Mouse (Mus musculus) cerebellum, postnatal 25 days (tissue): Measurements from ENCODE around the gene Nrxn2.

Source experiments
- DNase-seq, 2 experiments: peaks; one replicate each; pipeline ENCODE4 v3.0.0; 2021; ENCODE audit warnings: mixed read lengths in 2 of 2

The Nrxn2 gene

DNA sequence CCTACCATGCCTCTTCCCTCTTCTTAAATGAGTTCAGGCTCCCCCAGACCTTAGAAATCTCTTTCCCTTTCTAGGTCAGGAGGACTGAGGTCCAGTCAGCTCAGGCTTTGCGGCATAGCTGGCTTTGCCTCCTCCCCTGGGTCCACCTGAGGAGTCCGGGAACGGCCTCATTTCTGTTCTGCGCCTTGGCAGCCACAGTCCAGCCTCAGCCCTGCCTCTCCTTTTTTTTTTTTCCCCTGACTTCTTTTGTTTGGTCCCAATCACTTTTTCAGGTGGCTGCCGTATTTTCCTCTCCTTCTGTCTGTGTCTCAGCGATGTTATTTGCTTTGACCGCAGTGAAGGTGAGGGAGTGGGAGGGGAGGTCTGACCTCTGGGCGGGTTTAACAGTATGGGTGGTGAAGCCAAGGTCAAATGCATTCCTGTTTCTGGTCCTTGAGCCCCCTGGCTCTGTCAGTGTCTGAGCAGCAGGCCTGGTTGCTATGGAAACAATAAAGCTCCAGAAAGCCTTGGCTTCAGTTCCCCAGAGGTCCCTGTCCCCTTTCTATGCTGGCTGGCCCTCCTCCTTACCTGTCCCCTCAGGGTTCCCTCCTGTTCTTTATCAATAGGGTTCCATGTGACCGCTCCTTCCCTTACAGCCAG, 34.3 kb downstream of the Nrxn2 start:
- DNase-seq: no peak

DNA sequence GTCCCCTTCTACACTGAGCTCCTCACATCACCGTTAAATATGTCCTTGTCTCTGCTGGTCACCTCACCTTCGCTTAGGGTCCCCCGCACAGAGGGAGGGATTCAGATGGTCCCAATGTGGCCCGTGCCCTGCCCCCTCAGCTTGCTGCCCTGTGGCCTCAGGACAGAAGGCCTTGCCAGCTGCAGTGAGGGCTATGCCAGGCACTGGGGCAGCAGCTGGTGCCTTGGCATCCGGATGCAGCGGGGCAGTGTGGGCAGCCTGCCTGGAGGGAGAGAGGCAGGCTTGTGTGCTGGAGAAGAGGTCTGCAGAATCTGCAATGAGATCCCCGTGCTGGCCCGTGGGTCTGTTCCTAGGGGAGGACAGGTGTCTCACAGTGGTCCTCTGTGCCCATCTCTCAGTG, 34.8 kb downstream of the Nrxn2 start:
- DNase-seq: peak; percentile 71 to 81

DNA sequence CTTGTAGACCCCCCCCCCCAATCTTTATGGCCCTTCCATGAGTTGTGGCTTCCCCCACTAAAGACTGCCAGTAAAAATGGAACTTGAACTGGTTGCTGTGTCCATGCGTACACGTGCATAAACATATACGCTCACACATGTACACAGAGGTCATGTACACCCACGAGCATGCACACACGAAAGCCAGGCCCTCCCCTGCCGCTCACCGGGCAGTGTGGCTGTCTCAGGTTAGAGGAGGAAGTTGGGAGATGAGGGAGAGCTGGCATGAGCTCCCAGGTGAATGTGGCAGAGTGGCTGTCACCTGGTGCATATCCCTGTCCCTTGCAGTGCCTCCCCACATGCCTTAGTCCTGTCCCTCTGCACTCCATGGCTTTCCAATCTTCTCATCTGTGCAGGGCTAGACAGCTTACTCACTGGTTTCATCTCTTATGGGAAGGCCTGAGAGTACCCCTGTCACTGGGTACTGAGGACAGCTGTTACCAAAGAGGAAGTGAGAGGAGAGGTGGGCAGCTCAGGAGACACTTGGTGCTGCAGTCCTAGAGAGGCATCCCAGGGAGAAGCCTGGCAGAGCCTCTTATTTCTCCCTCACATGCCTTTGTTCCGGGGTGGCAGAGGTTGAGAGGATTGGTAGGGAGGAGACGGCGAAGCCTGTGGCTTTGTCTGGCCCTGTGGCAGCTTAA, 35.6 kb downstream of the Nrxn2 start:
- DNase-seq: no peak

DNA sequence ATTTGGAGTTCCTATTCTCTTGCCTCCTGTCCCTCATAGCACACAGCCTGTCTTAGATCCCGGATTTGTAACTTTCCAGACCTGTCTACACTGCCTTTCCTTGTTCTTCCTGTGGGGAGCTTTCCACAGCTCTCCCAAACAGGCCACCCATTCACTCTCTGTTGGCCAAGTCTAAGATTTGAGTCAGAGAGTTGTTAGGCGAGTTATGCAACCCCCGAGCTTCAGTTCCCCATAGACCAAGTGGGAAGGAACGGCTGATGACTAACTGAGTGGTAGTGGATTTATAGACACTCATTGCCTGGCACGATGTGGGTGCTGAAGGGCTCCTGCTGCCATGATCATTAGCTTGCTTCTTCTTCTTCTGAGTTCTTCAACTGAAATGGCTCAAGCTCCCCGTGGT, 41.0 kb downstream of the Nrxn2 start:
- DNase-seq: no peak

DNA sequence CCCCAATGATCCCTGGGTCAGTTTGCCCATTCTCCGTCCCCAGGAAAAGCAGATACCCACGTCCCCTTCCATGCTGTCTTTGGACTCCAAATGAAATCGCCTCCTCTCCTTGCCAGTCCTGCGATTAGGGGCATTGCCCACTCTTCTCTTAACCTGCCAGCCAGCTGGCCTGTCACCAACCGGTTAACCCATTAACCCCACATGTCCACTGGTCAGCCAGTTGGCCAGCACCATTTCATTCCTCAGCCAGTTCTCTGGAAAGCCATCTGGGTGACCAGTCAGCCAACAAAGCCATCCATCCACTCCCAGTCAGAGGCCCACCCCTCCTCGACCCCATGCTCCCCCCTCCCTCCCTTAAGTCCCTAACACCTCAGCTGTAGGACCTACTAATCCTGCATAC, 44.3 kb downstream of the Nrxn2 start:
- DNase-seq: peak in 1 of 2 experiments; percentile 51

DNA sequence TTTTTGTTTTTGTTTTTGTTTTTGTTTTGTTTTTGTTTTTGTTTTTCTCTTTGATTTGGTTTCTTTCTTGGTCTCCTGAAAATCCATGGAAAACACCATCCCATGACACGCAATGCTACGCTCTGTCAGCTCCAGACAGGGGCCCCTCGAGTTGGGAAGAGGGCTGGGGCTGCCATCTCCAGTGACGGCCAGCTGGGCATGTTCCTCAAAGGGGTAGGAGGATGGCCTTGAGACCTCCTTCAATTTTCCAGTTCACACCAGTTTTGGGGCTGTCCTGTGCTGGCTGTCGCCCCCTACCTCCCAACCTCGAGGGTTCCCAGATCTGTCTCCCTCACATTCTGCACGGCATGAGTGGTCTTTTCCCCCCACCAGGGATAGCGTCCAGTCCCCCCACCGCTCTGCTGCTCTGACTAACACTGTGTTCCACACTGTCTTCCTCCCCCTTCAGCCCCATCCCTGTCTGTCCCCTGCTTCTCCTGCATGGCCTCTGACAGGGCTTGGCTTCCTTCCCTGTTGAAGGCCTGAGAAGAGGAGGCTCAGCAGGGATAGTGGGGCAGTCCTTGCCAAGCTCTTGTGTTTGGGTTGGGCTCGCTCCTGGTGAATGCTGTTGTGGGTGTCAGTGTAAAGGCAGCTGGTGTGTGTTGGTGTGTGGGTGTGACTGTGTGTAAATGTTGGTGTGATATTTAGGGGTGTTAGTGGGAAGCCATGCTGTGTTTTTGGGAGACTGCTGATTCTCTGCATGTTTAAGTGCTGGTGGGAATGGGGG, 46.0 kb downstream of the Nrxn2 start:
- DNase-seq: peak; percentile 53 to 64

GRCm38 (mm10) chr19:6465090-6465489, 46.6 kb downstream of the Nrxn2 start:
- peak; percentile 38 for DNase-seq

DNA sequence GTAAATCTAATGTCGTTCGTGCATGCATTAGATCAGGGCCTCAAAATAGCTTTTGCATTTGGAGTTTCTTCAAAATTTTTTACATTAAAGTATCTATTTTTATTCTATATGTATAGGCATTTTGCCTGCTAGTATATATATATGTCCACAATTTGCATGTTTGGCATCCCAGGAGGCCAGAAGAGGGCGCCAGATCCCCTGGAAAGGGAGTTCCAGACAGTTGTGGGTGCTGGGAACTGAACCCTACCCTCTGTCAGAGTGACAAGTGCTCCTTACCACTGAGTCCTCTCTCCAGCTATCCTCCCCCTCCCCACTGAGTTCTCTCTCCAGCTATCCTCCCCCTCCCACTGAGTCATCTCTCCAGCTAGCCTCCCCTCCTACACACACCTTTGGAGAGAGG, 48.4 kb downstream of the Nrxn2 start:
- DNase-seq: no peak

DNA sequence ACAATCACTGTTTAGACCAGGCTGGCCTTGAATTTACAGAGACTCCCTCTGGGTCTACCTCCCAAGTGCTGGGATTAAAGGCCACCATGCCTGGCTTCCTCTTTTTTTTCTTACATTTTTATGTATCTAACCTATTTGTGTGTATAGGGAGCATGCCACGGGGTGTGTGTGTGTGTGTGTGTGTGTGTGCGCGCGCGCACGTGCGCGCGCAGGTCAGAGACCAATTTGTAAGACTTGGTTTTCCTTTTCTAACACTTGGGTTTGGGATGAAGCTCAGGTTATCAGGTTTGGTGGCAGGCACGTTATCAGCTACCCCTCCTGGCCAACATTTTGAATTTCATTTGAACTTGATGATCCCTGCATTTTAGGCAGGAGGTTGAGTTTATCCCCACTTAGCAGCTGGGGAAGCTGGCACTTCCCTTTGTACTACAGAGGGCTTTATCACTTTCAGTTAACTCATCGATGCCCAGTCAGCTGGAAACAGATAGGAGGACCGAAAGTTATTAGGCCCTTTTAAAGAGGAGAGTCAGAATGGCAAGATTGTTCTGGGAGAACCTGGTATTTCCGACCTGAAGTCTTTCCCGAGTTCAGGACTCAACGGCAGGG, 48.9 kb downstream of the Nrxn2 start:
- no peak for DNase-seq

DNA sequence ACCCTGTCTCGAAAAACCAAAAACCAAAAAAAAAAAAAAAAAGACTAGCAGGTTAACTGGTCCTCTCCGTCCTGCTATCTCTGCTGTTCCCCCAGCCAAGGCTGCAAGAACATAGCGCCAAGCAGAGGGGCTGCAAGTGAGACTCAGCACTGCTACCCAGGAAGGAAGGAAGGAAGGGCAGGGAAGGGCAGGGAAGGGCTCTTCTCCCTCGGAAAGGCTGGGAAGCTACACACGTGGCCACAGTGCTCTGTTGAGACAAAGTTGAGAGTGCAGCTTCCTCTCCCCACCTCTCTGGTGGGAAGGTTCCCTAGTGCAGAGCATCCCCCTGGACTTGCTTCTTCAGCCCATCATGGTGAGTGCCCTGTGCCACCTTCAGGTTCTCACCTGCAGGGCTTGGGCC, 53.1 kb downstream of the Nrxn2 start:
- DNase-seq: no peak

DNA sequence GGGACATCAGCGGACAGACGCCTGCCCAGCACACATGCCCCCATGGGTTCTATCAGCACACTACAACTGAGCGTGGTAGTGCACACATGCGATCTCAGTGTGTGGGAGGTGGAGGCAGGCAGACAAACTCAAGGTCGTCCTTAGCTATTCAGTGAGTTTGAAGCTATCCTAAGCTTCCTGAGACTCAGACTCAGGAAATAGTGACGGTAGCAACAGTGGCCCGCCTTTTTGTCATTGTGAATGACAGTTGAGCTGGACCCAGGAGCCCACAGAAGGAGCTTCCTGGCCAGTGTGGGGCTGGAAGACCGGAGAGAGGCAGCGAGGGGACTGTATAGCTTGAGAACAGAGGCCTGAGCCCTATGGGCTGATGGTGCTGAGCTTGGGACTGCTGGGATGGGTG, 54.3 kb downstream of the Nrxn2 start:
- DNase-seq: no peak

DNA sequence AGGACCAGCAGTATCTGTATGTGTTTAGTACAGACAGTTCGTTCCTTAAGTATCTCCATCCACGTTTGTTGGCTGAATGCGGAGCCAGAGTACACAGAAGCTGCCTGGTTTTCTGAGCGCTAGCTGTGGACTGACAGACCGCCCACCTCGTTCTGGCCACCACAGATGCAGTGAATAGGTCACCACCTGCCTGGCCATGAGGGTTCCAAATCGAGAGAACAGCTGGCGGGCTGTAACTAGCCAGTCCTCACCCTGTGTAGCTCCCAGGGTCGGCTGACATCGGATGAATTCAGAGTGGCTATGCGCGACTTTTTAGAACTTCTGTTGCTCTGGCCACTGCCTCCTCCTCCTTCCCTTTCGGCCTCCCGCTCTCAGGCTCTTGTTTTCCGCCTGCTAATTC, 56.2 kb downstream of the Nrxn2 start:
- peak; percentile 36 to 42 for DNase-seq

DNA sequence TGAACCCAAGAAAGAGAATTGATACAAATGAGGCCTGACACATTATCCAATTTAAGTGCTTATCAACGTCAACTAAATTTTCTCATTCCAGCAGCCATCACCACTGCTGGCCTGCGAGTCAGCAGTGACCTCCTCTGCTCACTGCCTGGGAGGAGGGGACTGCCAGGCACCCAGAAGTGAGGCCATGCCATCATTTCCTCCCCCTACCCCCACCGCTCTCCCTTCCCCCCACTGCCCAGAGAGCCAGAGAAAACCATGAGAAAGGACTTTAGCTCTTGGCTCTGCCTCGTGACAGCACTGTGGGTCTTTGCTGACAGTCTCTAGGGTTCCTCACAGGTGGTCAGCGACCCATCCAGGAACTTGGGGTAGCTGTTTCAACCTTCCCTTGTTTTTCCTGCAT, 56.6 kb downstream of the Nrxn2 start:
- no peak for DNase-seq

DNA sequence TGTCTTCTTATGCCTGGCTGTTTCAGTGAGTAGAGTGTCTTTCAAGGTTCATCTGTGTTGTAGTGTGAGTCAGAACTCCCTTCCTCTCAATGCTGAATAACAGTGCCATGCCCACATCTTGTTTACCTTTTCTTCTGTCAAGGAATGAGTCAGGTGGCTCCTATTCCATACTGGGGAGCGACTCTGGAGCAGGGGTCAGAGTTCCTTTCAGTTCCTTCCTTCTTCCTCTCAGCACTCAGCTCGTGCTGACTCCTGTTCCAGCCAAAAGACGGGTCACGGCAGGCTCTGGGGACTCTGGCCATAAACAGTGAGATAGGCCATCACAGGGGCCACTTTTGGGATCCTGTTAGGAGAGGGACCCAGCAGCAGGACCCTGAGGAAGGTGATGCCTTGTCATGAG, 58.5 kb downstream of the Nrxn2 start:
- no peak for DNase-seq

GRCm38 (mm10) chr19:6478566-6478965, 60.0 kb downstream of the Nrxn2 start:
- DNase-seq: no peak

- peak; percentile 63 to 71 for DNase-seq
Observed at GRCm38 (mm10) chr19:6482886-6483285, 64.4 kb downstream of the Nrxn2 start.

DNA sequence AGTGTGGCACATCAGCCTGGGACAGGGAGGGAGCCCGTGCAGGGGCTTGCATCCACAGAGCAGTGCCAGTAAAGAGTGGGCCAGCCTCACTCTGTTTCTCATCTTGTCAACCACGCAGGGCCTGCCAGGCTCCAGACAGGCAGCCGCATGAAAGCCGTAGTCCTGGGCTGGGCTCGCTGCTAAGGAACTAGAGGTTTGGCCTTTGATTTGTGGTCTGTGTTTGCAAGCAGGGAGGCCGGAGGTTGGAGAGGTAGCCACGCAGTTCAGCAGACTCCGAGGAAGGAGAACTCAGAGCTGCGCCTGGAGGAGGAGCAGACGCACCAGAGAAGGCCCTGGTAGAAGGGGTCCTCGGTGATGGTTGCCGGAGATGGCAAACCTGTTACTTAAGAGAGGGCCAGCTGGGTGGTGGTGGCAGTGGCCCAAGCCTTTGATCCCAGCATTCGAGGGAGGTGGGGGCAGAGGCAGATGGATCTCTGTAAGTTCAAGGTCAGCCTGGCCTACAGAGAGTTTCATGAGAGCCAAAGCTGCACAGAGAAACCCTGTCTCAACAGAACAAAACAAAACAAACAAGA, 66.6 kb downstream of the Nrxn2 start:
- DNase-seq: peak; percentile 14 to 30

- peak; percentile 91 to 95 for DNase-seq
Observed at GRCm38 (mm10) chr19:6489030-6489429, 70.5 kb downstream of the Nrxn2 start.

DNA sequence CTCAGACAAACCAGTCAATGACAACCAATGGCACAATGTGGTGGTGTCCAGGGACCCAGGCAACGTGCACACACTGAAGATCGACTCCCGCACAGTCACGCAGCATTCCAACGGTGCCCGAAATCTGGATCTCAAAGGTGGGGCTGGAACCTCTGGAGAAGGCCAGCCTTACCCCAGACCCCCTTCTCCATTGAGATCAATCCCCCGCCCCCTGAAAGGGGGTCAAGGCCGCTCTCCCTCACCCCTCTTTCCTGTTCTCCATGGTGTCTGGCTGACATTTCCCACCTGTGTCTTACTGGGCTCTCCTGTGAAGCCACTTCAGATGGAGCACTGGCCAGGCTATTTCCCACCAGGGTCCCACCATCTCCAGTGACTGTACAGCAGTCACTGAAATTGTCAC, 73.0 kb downstream of the Nrxn2 start:
- DNase-seq: peak in 1 of 2 experiments; percentile 40

DNA sequence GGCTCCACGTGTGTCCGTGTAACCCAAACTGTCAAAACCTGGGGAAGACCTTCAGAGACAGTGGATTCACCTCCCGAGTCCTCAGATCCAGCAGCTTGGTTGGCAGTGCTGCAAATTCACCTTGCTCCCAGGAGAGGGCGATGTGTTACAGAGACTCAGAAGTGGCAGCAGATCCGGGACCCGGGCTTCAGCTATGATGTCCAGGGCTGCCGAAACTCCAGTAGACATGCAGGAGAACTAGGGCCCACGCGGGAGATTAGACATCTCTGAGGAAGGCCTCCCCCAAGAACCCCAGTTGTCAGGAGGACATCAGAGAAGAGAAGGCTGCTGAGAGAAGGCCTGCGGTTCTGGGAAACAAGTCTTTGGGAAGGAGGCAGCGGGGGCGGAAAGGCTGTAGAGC, 73.6 kb downstream of the Nrxn2 start:
- peak; percentile 88 to 90 for DNase-seq

DNA sequence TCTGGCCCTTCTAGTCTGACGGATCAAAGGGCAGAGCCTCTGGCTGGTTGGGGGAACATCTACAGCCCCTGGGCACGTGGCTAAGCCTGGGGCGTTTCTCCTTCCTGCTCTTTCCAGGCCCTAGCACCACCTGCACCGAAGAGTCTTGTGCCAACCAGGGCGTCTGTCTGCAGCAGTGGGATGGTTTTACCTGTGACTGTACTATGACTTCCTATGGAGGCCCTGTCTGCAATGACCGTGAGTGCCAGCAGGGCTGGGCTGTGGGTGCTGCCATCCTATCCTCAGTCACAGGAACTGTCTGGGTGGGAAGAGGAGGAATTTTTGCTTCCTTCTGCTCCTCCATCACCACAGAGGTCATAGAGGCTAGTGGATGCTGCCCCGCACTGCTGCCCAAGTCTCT, 74.7 kb downstream of the Nrxn2 start:
- DNase-seq: peak; percentile 60 to 63

- DNase-seq: peak in 1 of 2 experiments; percentile 54
Observed at GRCm38 (mm10) chr19:6494032-6494431, 75.5 kb downstream of the Nrxn2 start.

- DNase-seq: peak in 1 of 2 experiments; percentile 42
Observed at GRCm38 (mm10) chr19:6494504-6495170, 76.1 kb downstream of the Nrxn2 start.
